Mouse (Mus musculus): ENCODE measurements around the gene Map2k6.

- no peak for TF ChIP-seq CTCF (IDR thresholded peaks at IDR 0.05; ENCODE audit: borderline replicate concordance, insufficient read depth, low read depth, low read length)
- no peak for TF ChIP-seq POLR2A (IDR thresholded peaks at IDR 0.05; ENCODE audit: borderline replicate concordance, insufficient read depth, low read length)
These were observed 10.2 kb downstream of the Map2k6 start for GRCm38 (mm10) chr11:110409131-110409530.

All from cerebellum, adult 2 months (tissue).